Mouse (Mus musculus) intestine, postnatal 0 days (tissue): ENCODE data around the gene Sgtb. TPM values are rescaled to one million over a fixed set of nuclear protein-coding genes. Genes with fewer than 3 reads are reported as not detected.

Source experiments
- ATAC-seq: fragments of 200-750 bp; cut with Nextera tagmentation; 2 replicates; pipeline ENCODE4 v1.8.0; 2017; ENCODE audit warnings: mild to moderate bottlenecking, moderate TSS enrichment, moderate library complexity
- H3K27ac ChIP-seq: fragments of 300-500 bp; sonication (generic); 2 replicates; pipeline ENCODE4 v1.5.1; 2014; ENCODE audit warnings: mild to moderate bottlenecking, low read depth, low read length, moderate library complexity
- H3K27me3 ChIP-seq: fragments of 300-500 bp; sonication (generic); replicated peaks from 2 replicates; pipeline ENCODE4 v1.6.1; 2014; ENCODE audit warnings: low read length, mixed read lengths; ENCODE audit not compliant: control insufficient read depth, insufficient read depth
- H3K36me3 ChIP-seq: fragments of 300-500 bp; sonication (generic); 2 replicates; pipeline ENCODE4 v1.6.1; 2014; ENCODE audit warnings: mild to moderate bottlenecking, moderate library complexity; ENCODE audit not compliant: control insufficient read depth, insufficient read depth
- H3K4me1 ChIP-seq: fragments of 300-500 bp; sonication (generic); replicated peaks from 2 replicates; pipeline ENCODE4 v1.6.1; 2014; ENCODE audit warnings: antibody characterized with exemption, low read length, mixed read lengths; ENCODE audit not compliant: control insufficient read depth, insufficient read depth
- H3K4me2 ChIP-seq: fragments of 300-500 bp; sonication (generic); replicated peaks from 2 replicates; pipeline ENCODE4 v1.6.1; 2014; ENCODE audit warnings: low read depth, mild to moderate bottlenecking, moderate library complexity
- H3K4me3 ChIP-seq: fragments of 300-500 bp; sonication (generic); 2 replicates; pipeline ENCODE4 v1.5.1; 2014; ENCODE audit warnings: low read depth, low read length
- H3K9ac ChIP-seq: fragments of 300-500 bp; sonication (generic); 2 replicates; pipeline ENCODE4 v1.6.1; 2014; ENCODE audit warnings: mild to moderate bottlenecking, low read depth, low read length
- H3K9me3 ChIP-seq: fragments of 300-500 bp; sonication (generic); 2 replicates; pipeline ENCODE4 v1.6.1; 2016; ENCODE audit warnings: mixed run types; ENCODE audit not compliant: control insufficient read depth
- CTCF ChIP-seq: sonication (generic); IDR thresholded peaks from 2 replicates; pipeline ENCODE4 v1.5.1; 2016; ENCODE audit warnings: low read depth, mild to moderate bottlenecking, control low read depth, antibody characterized with exemption, moderate library complexity
- WGBS: fragments of 180-500 bp; shearing (Covaris S2); extraction: QIAGEN DNeasy Blood & Tissue Kit; methylation state at CpG from one replicate; pipeline ENCODE4 v1.1.7; 2014; 5-methylcytosine and 5-hydroxymethylcytosine counted together
- polyA plus RNA-seq: library from polyadenylated mRNA; unstranded; fragments of >200 nt; fragmentation: Nextera tagmentation; extraction: Ambion mirVana; gene quantifications from 2 replicates; pipeline ENCODE4 v1.2.1, GENCODE M21; 2015

Gene Sgtb
- polyA plus RNA-seq, 1 experiment from 2014 or later = 1.5 TPM

- no peak overlapping the region for H3K27ac ChIP-seq
- 65% methylated on average over 3 of the region's 3 CpGs for WGBS
- no peaks in the 10 kb centered on the region for H3K27me3 ChIP-seq
- no peak overlapping the region for H3K4me3 ChIP-seq
- no peak for TF ChIP-seq CTCF
- peaks cover 6% of the 10 kb centered on the region; the same call in 1 of the 2 replicates for H3K36me3 ChIP-seq
- no peak overlapping the region for H3K4me2 ChIP-seq
- H3K4me1 ChIP-seq = no peaks in the 10 kb centered on the region
- no peak overlapping the region for H3K9ac ChIP-seq
- no peak for ATAC-seq
- no peaks in the 10 kb centered on the region for H3K9me3 ChIP-seq
These were observed 38.8 kb upstream of the Sgtb start for GRCm38 (mm10) chr13:104070703-104071102.

- Histone ChIP-seq H3K27ac (no peak overlapping the region), H3K27me3 (no peaks in the 10 kb centered on the region), H3K9me3 (no peaks in the 10 kb centered on the region), H3K4me3 (no peak overlapping the region), H3K4me1 (no peaks in the 10 kb centered on the region), H3K9ac (no peak overlapping the region), H3K36me3 (peaks cover 6% of the 10 kb centered on the region; the same call in 1 of the 2 replicates), H3K4me2 (no peak overlapping the region)
- WGBS = 96% methylated on average over 9 of the region's 9 CpGs
- ATAC-seq = no peak
- no peak for TF ChIP-seq CTCF
These were observed 37.2 kb upstream of the Sgtb start for GRCm38 (mm10) chr13:104072351-104072750.

- H3K4me2 ChIP-seq = no peak overlapping the region
- H3K27me3 ChIP-seq = no peaks in the 10 kb centered on the region
- H3K4me3 ChIP-seq = no peak overlapping the region
- 0 out of 2 replicates have a peak, but pooled peaks cover 6% of the 10 kb centered on the region for H3K36me3 ChIP-seq
- TF ChIP-seq CTCF = no peak
- WGBS = 93% methylated on average over 8 of the region's 8 CpGs
- H3K9ac ChIP-seq = no peak overlapping the region
- no peaks in the 10 kb centered on the region for H3K4me1 ChIP-seq
- no peak for ATAC-seq
- H3K9me3 ChIP-seq = no peaks in the 10 kb centered on the region
- H3K27ac ChIP-seq = no peak overlapping the region
These were observed 35.3 kb upstream of the Sgtb start for GRCm38 (mm10) chr13:104074230-104074629.

- Histone ChIP-seq H3K27ac (no peak overlapping the region), H3K9ac (no peak overlapping the region), H3K4me2 (no peak overlapping the region), H3K27me3 (no peaks in the 10 kb centered on the region), H3K9me3 (no peaks in the 10 kb centered on the region), H3K36me3 (0 out of 2 replicates have a peak, but pooled peaks cover 6% of the 10 kb centered on the region), H3K4me1 (no peaks in the 10 kb centered on the region), H3K4me3 (no peak overlapping the region)
- WGBS = 64% methylated on average over 10 of the region's 10 CpGs
- no peak for TF ChIP-seq CTCF
- ATAC-seq = no peak
These were observed 34.8 kb upstream of the Sgtb start for GRCm38 (mm10) chr13:104074731-104075130.

GRCm38 (mm10) chr13:104076993-104077392 is 32.5 kb upstream of the Sgtb start:
- H3K36me3 ChIP-seq = 0 out of 2 replicates have a peak, but pooled peaks cover 6% of the 10 kb centered on the region
- H3K27me3 ChIP-seq = no peaks in the 10 kb centered on the region
- H3K4me1 ChIP-seq = no peaks in the 10 kb centered on the region
- WGBS = 66% methylated on average over 6 of the region's 6 CpGs
- H3K4me2 ChIP-seq = no peak overlapping the region
- ATAC-seq = no peak
- H3K4me3 ChIP-seq = no peak overlapping the region
- H3K27ac ChIP-seq = no peak overlapping the region
- no peak overlapping the region for H3K9ac ChIP-seq
- no peak for TF ChIP-seq CTCF
- no peaks in the 10 kb centered on the region for H3K9me3 ChIP-seq

GRCm38 (mm10) chr13:104082504-104082903 is 27.0 kb upstream of the Sgtb start:
- H3K9ac ChIP-seq = no peak overlapping the region
- no peak overlapping the region for H3K4me2 ChIP-seq
- H3K36me3 ChIP-seq = no peaks in the 10 kb centered on the region
- no peak for ATAC-seq
- no peaks in the 10 kb centered on the region for H3K9me3 ChIP-seq
- no peak for TF ChIP-seq CTCF
- no peaks in the 10 kb centered on the region for H3K4me1 ChIP-seq
- WGBS = 81% methylated on average over 7 of the region's 7 CpGs
- H3K4me3 ChIP-seq = no peak overlapping the region
- H3K27me3 ChIP-seq = no peaks in the 10 kb centered on the region
- no peak overlapping the region for H3K27ac ChIP-seq

- Histone ChIP-seq H3K4me2 (no peak overlapping the region), H3K36me3 (no peaks in the 10 kb centered on the region), H3K27me3 (no peaks in the 10 kb centered on the region), H3K4me3 (no peak overlapping the region), H3K9me3 (no peaks in the 10 kb centered on the region), H3K4me1 (no peaks in the 10 kb centered on the region), H3K27ac (no peak overlapping the region), H3K9ac (no peak overlapping the region)
- no peak for TF ChIP-seq CTCF
- no peak for ATAC-seq
- WGBS = 40% methylated on average over 2 of the region's 2 CpGs
These were observed 24.9 kb upstream of the Sgtb start for GRCm38 (mm10) chr13:104084600-104084999.
